Mouse (Mus musculus): ENCODE measurements around the gene Zfp653. TPM values are rescaled to one million over a fixed set of nuclear protein-coding genes. Genes with fewer than 3 reads are reported as not detected.

Gene Zfp653
- polyA plus RNA-seq, 1 experiment, result 13.6 TPM

GRCm38 (mm10) chr9:22057031-22057517 lies 14.1 kb downstream of the Zfp653 start:
- no peak for DNase-seq
- Histone ChIP-seq H3K4me3 (ENCODE audit: insufficient read depth, low read depth, low read length) (no peak overlapping the region), H3K4me1 (ENCODE audit: control insufficient read depth, insufficient read depth, low read length) (no peaks in the 10 kb centered on the region; the same call in 1 of the 2 replicates), H3K27ac (ENCODE audit: insufficient read depth, low read depth, low read length) (no peak overlapping the region), H3K27me3 (replicated peaks; ENCODE audit: control insufficient read depth, insufficient read depth, low read length) (no peaks in the 10 kb centered on the region), H3K36me3 (ENCODE audit: control insufficient read depth, insufficient read depth, low read length) (no peaks in the 10 kb centered on the region; the same call in 1 of the 2 replicates)
- TF ChIP-seq POLR2A (IDR thresholded peaks at IDR 0.05; ENCODE audit: low read depth, low read length) (no peak), CTCF (conservative IDR thresholded peaks at IDR 0.05; ENCODE audit: insufficient read depth, insufficient read length, low read depth, low read length) (no peak)
- 89% methylated on average over 9 of the region's 9 CpGs for WGBS

- peak; percentile 74 for DNase-seq
- peaks cover 3% of the 10 kb centered on the region for H3K27me3 ChIP-seq (replicated peaks; ENCODE audit: control insufficient read depth, insufficient read depth, low read length)
- no peaks in the 10 kb centered on the region; the same call in 1 of the 2 replicates for H3K36me3 ChIP-seq (ENCODE audit: control insufficient read depth, insufficient read depth, low read length)
- 61% methylated on average over 9 of the region's 9 CpGs for WGBS
- H3K4me1 ChIP-seq (ENCODE audit: control insufficient read depth, insufficient read depth, low read length), result no peaks in the 10 kb centered on the region; the same call in 1 of the 2 replicates
- no peak for TF ChIP-seq CTCF (conservative IDR thresholded peaks at IDR 0.05; ENCODE audit: insufficient read depth, insufficient read length, low read depth, low read length)
- TF ChIP-seq POLR2A (IDR thresholded peaks at IDR 0.05; ENCODE audit: low read depth, low read length), result no peak
- H3K4me3 ChIP-seq (ENCODE audit: insufficient read depth, low read depth, low read length), result no peak overlapping the region
- no peak overlapping the region for H3K27ac ChIP-seq (ENCODE audit: insufficient read depth, low read depth, low read length)
Observed at GRCm38 (mm10) chr9:22056303-22056910, 14.8 kb downstream of the Zfp653 start.

GRCm38 (mm10) chr9:22055713-22056112 lies 15.5 kb downstream of the Zfp653 start:
- peaks cover 4% of the 10 kb centered on the region for H3K27me3 ChIP-seq (replicated peaks; ENCODE audit: control insufficient read depth, insufficient read depth, low read length)
- H3K4me3 ChIP-seq (ENCODE audit: insufficient read depth, low read depth, low read length), result no peak overlapping the region
- TF ChIP-seq POLR2A (IDR thresholded peaks at IDR 0.05; ENCODE audit: low read depth, low read length) (no peak), CTCF (conservative IDR thresholded peaks at IDR 0.05; ENCODE audit: insufficient read depth, insufficient read length, low read depth, low read length) (no peak)

GRCm38 (mm10) chr9:22054411-22055076 lies 16.6 kb downstream of the Zfp653 start:
- H3K4me3 ChIP-seq (ENCODE audit: insufficient read depth, low read depth, low read length), result no peak overlapping the region
- H3K27me3 ChIP-seq (replicated peaks; ENCODE audit: control insufficient read depth, insufficient read depth, low read length), result peaks cover 4% of the 10 kb centered on the region
- TF ChIP-seq CTCF (conservative IDR thresholded peaks at IDR 0.05; ENCODE audit: insufficient read depth, insufficient read length, low read depth, low read length) (peak; percentile 75), POLR2A (IDR thresholded peaks at IDR 0.05; ENCODE audit: low read depth, low read length) (no peak)
- WGBS, result 1% methylated on average over 32 of the region's 32 CpGs
- H3K4me1 ChIP-seq (ENCODE audit: control insufficient read depth, insufficient read depth, low read length), result no peaks in the 10 kb centered on the region; the same call in 1 of the 2 replicates
- no peaks in the 10 kb centered on the region; the same call in 1 of the 2 replicates for H3K36me3 ChIP-seq (ENCODE audit: control insufficient read depth, insufficient read depth, low read length)
- no peak overlapping the region for H3K27ac ChIP-seq (ENCODE audit: insufficient read depth, low read depth, low read length)
- DNase-seq, result peak; percentile 83

More at GRCm38 (mm10) chr9:22055713-22056112, 15.5 kb downstream of the Zfp653 start:
- Histone ChIP-seq H3K27ac (ENCODE audit: insufficient read depth, low read depth, low read length) (no peak overlapping the region), H3K36me3 (ENCODE audit: control insufficient read depth, insufficient read depth, low read length) (no peaks in the 10 kb centered on the region; the same call in 1 of the 2 replicates), H3K4me1 (ENCODE audit: control insufficient read depth, insufficient read depth, low read length) (no peaks in the 10 kb centered on the region; the same call in 1 of the 2 replicates)
- 42% methylated on average over 29 of the region's 29 CpGs for WGBS
- DNase-seq, result no peak

- Histone ChIP-seq H3K27ac (ENCODE audit: insufficient read depth, low read depth, low read length) (no peak overlapping the region), H3K4me3 (ENCODE audit: insufficient read depth, low read depth, low read length) (no peak overlapping the region), H3K4me1 (ENCODE audit: control insufficient read depth, insufficient read depth, low read length) (no peaks in the 10 kb centered on the region; the same call in 1 of the 2 replicates), H3K36me3 (ENCODE audit: control insufficient read depth, insufficient read depth, low read length) (no peaks in the 10 kb centered on the region; the same call in 1 of the 2 replicates), H3K27me3 (replicated peaks; ENCODE audit: control insufficient read depth, insufficient read depth, low read length) (peaks cover 4% of the 10 kb centered on the region)
- TF ChIP-seq CTCF (conservative IDR thresholded peaks at IDR 0.05; ENCODE audit: insufficient read depth, insufficient read length, low read depth, low read length) (no peak), POLR2A (IDR thresholded peaks at IDR 0.05; ENCODE audit: low read depth, low read length) (no peak)
- 29% methylated on average over 6 of the region's 7 CpGs for WGBS
- DNase-seq, result no peak
Observed at GRCm38 (mm10) chr9:22053657-22054056, 17.5 kb downstream of the Zfp653 start.

- 3% methylated on average over 27 of the region's 28 CpGs for WGBS
- 0 out of 2 replicates have a peak within 1 kb of the TSS, but pooled peaks have one; percentile 7 for H3K4me3 ChIP-seq (ENCODE audit: insufficient read depth, low read depth, low read length)
- DNase-seq, result no peak
Observed at GRCm38 (mm10) chr9:22051958-22052254, 19.3 kb downstream of the Zfp653 start, which contains the start of gene Elavl3. Elavl3 (minus strand) TSS chr9:22052023.

More at GRCm38 (mm10) chr9:22051958-22052254, 19.3 kb downstream of the Zfp653 start, which contains the start of gene Elavl3:
- Histone ChIP-seq H3K27me3 (replicated peaks; ENCODE audit: control insufficient read depth, insufficient read depth, low read length) (peaks cover 4% of the 10 kb centered on the region), H3K27ac (ENCODE audit: insufficient read depth, low read depth, low read length) (no peak within 1 kb of the TSS), H3K36me3 (ENCODE audit: control insufficient read depth, insufficient read depth, low read length) (no peaks in the 10 kb centered on the region), H3K4me1 (ENCODE audit: control insufficient read depth, insufficient read depth, low read length) (no peaks in the 10 kb centered on the region; the same call in 1 of the 2 replicates)
- TF ChIP-seq CTCF (conservative IDR thresholded peaks at IDR 0.05; ENCODE audit: insufficient read depth, insufficient read length, low read depth, low read length), result no peak
- TF ChIP-seq POLR2A (IDR thresholded peaks at IDR 0.05; ENCODE audit: low read depth, low read length), result no peak

All from kidney, adult 2 months (tissue).